Mouse (Mus musculus) thymus, adult 2 months (tissue): ENCODE results near the gene Rbfox3.

Experiments used
- CTCF ChIP-seq: fragments of 200-500 bp; IDR thresholded peaks from 2 replicates; pipeline ENCODE4 v1.5.1; 2012; ENCODE audit warnings: mild to moderate bottlenecking, control low read depth, low read length, moderate library complexity, borderline replicate concordance; ENCODE audit not compliant: control insufficient read depth, poor library complexity, insufficient read depth; ENCODE audit errors: extremely low read depth
- POLR2A ChIP-seq: fragments of 200-500 bp; IDR thresholded peaks from 2 replicates; pipeline ENCODE4 v1.6.1; 2012; ENCODE audit warnings: mild to moderate bottlenecking, low read length, control low read depth, moderate library complexity; ENCODE audit not compliant: control insufficient read depth, poor library complexity, insufficient read depth; ENCODE audit errors: extremely low read depth

GRCm38 (mm10) chr11:118723166-118723565 lies 188.2 kb downstream of the Rbfox3 start:
- TF ChIP-seq CTCF (no peak), POLR2A (no peak)
